ENCODE assay signal across 8 mouse cellular contexts in the genomic region with DNA sequence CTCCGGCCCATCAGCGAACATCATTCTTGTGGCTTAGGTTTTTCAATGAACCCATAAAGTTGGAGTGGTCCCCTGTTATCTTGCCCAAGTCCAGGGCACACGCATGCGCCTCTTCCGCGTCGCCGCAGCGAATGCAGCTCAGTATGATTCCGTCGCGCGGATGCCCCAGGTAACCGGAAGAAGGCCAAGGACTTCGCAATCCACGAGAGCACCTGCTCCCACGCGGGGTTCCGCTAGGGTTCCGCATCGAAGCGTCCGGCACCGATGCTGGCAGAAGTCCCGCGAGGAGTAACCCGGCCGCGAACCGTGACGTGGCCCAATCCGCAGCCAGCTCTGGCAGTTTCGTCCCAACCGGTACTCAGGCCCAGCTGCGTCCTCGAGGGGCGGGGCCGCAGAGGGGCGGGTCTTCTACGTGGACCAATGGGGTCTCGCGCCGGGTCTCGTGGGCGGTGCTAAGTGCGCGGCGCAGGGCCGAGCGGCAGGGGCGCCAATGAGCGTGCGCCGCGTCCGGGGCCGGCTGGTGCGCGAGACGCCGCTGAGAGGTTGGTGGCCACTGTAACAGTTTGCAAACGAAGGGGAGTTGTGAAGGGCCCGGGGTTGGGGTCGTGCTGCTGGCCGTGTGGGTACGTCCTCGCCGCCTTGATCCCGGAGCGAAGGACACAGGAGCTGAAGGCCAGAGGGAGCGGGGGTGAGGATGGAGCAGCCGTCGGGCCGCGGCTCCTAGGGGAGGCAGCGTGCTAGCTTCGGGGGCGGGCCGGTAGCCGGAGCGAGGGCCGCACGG. TPM values are rescaled to one million over a fixed set of nuclear protein-coding genes. Genes with fewer than 3 reads are reported as not detected.
DNase-seq lines count a peak whose midpoint lies in the region; ATAC-seq lines count a peak whose summit lies in the region.

Gene Hyou1 (plus strand): TSS at position 437 of the 781 bp plus-strand sequence.

- H3K27me3 ChIP-seq in forebrain, embryonic 14.5 days (replicated peaks; ENCODE audit: control insufficient read depth, insufficient read depth, low read length) = no peaks in the 10 kb centered on the region
- H3K27me3 ChIP-seq in neural tube, embryonic 15.5 days (replicated peaks) = no peaks in the 10 kb centered on the region

- H3K27ac ChIP-seq in forebrain, embryonic 14.5 days (ENCODE audit: low read depth, low read length) = peak within 1 kb of the TSS; percentile 82
- peak within 1 kb of the TSS; percentile 95 for H3K27ac ChIP-seq in neural tube, embryonic 15.5 days (replicated peaks)

- WGBS in forebrain, embryonic 14.5 days = under 1% methylated on average over 83 of the region's 83 CpGs
- WGBS in neural tube, embryonic 15.5 days = 0% methylated on average over 82 of the region's 83 CpGs

- peaks cover 35% of the 10 kb centered on the region for H3K36me3 ChIP-seq in forebrain, embryonic 14.5 days (ENCODE audit: control insufficient read depth, insufficient read depth, low read length)
- H3K36me3 ChIP-seq in neural tube, embryonic 15.5 days = peaks cover 31% of the 10 kb centered on the region

- peak within 1 kb of the TSS; percentile 86 for H3K4me3 ChIP-seq in forebrain, embryonic 14.5 days (ENCODE audit: low read depth, low read length)
- H3K4me3 ChIP-seq in neural tube, embryonic 15.5 days (replicated peaks) = peak within 1 kb of the TSS; percentile 94

- peaks cover 8% of the 10 kb centered on the region for H3K4me1 ChIP-seq in forebrain, embryonic 14.5 days (ENCODE audit: control insufficient read depth, insufficient read depth, low read length)
- H3K4me1 ChIP-seq in neural tube, embryonic 15.5 days = peaks cover 27% of the 10 kb centered on the region

- H3K4me2 ChIP-seq in forebrain, embryonic 14.5 days (ENCODE audit: low read length) = peak within 1 kb of the TSS; percentile 96
- peak within 1 kb of the TSS; percentile 94 for H3K4me2 ChIP-seq in neural tube, embryonic 15.5 days

- DNase-seq in ES-CJ7 (ENCODE audit: low read depth, low spot score) = peak; percentile 98
- DNase-seq in cerebellum, adult 11 months = peak; percentile 99
- peak; percentile 98 for DNase-seq in forebrain, embryonic 14.5 days (ENCODE audit: low spot score)
- DNase-seq in heart, postnatal 14 days = peak; percentile 99 to 100
- DNase-seq in layer of hippocampus, adult 11-12 months (ENCODE audit: low spot score) = peak; percentile 99
- DNase-seq in lung, adult 18-20 months = peak; percentile 98 to 99
- peak; percentile 98 for DNase-seq in testis, postnatal 14 days (ENCODE audit: low spot score)

- peak; percentile 99 for ATAC-seq in forebrain, embryonic 14.5 days
- ATAC-seq in neural tube, embryonic 15.5 days (ENCODE audit: low FRiP score) = peak; percentile 98

- no peaks in the 10 kb centered on the region for H3K9me3 ChIP-seq in forebrain, embryonic 14.5 days (replicated peaks; ENCODE audit: control insufficient read depth, low read length)
- H3K9me3 ChIP-seq in neural tube, embryonic 15.5 days (replicated peaks) = no peaks in the 10 kb centered on the region

- H3K9ac ChIP-seq in forebrain, embryonic 14.5 days (ENCODE audit: low read length) = peak within 1 kb of the TSS; percentile 90
- peak within 1 kb of the TSS; percentile 96 for H3K9ac ChIP-seq in neural tube, embryonic 15.5 days (replicated peaks)

- intact Hi-C loops in heart, postnatal 14 days (cut with DNase I) = no loop called here

RNA-seq across cellular contexts. Expression of gene Hyou1, which starts in this region (rescaled TPM):
- polyA plus RNA-seq in forebrain, embryonic 14.5 days (2014; fragmentation: Nextera tagmentation; extraction: Ambion mirVana) = 17.8 and 27.2 TPM in 2 replicates
- total RNA-seq in heart, postnatal 14 days (2021) = 10 to 100 TPM; 38.9 to 52.1 TPM
- 26.5 and 30.8 TPM in 2 replicates for polyA plus RNA-seq in neural tube, embryonic 15.5 days (2015; fragmentation: Nextera tagmentation; extraction: Ambion mirVana)

Comparison
In these comparisons a context has a peak if more than half of its experiments do, and no peak if none do; other contexts are left out.
1. Peak in every context shown above with its lines: DNase-seq, ATAC-seq, H3K4me3 ChIP-seq and H3K27ac ChIP-seq.